Mouse (Mus musculus) brain, embryonic 14.5 days (tissue): ENCODE measurements around the gene Zfp821.

Experiments used
- CTCF ChIP-seq: fragments of 200-500 bp; IDR thresholded peaks from 2 replicates; pipeline ENCODE4 v1.5.1; 2012; ENCODE audit warnings: inconsistent platforms, mild to moderate bottlenecking, moderate library complexity, borderline replicate concordance; ENCODE audit not compliant: insufficient read depth, insufficient read length; ENCODE audit errors: extremely low read depth
- POLR2A ChIP-seq: fragments of 200-500 bp; IDR thresholded peaks from 2 replicates; pipeline ENCODE4 v1.6.1; 2012; ENCODE audit warnings: mild to moderate bottlenecking, inconsistent platforms, borderline replicate concordance; ENCODE audit not compliant: poor library complexity, insufficient read depth, insufficient read length, severe bottlenecking; ENCODE audit errors: extremely low read depth

- TF ChIP-seq POLR2A = no peak
- no peak for TF ChIP-seq CTCF
Observed at GRCm38 (mm10) chr8:109773154-109773553, 67.8 kb downstream of the Zfp821 start.
